Mouse (Mus musculus): ENCODE results near the gene Slamf1. TPM values are rescaled to one million over a fixed set of nuclear protein-coding genes. Genes with fewer than 3 reads are reported as not detected.

Slamf1 gene
- polyA plus RNA-seq, 1 experiment from 2014 or later = 0.10 TPM

- H3K4me2 ChIP-seq = no peak overlapping the region
- no peaks in the 10 kb centered on the region for H3K4me1 ChIP-seq
- H3K27me3 ChIP-seq (replicated peaks) = no peaks in the 10 kb centered on the region
- H3K4me3 ChIP-seq = no peak overlapping the region
- H3K9me3 ChIP-seq = no peaks in the 10 kb centered on the region
- no peak overlapping the region for H3K27ac ChIP-seq
- H3K36me3 ChIP-seq (replicated peaks) = no peaks in the 10 kb centered on the region
- WGBS = 20% methylated on average over 1 of the region's 1 CpGs
- no peak for ATAC-seq (replicated peaks)
- H3K9ac ChIP-seq = no peak overlapping the region
Observed at GRCm38 (mm10) chr1:171821331-171821730, 54.4 kb downstream of the Slamf1 start.

- Histone ChIP-seq H3K4me3 (no peak overlapping the region), H3K36me3 (replicated peaks) (no peaks in the 10 kb centered on the region), H3K4me1 (no peaks in the 10 kb centered on the region), H3K27ac (no peak overlapping the region), H3K27me3 (replicated peaks) (no peaks in the 10 kb centered on the region), H3K9me3 (no peaks in the 10 kb centered on the region), H3K4me2 (no peak overlapping the region), H3K9ac (no peak overlapping the region)
- ATAC-seq (replicated peaks) = no peak
- WGBS = 26% methylated on average over 4 of the region's 4 CpGs
Observed at GRCm38 (mm10) chr1:171825462-171825861, 58.5 kb downstream of the Slamf1 start.

DNA sequence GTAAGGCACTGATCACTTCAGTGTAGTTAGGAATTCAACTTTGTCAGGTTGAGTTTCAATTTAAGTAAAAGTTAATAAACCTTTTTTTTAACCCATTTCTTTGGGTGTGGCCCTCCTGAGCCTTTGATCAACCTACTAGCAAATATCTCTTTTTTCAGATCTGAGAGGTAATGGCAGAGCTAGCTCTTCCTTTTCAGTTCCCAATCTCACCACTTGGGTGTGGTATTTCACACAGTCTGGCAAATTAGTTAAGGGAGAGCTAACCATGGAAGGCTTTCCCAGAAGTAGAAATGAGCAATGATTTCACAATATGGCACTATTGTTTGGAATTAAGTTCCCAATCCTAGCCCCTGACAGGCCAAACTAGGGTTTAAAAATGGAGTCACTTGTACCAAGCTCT lies 59.2 kb downstream of the Slamf1 start:
- H3K9ac ChIP-seq = no peak overlapping the region
- no peak; the same call in 1 of the 2 replicates for ATAC-seq (replicated peaks)
- no peaks in the 10 kb centered on the region for H3K27me3 ChIP-seq (replicated peaks)
- H3K4me3 ChIP-seq = no peak overlapping the region
- no peaks in the 10 kb centered on the region for H3K4me1 ChIP-seq
- no peaks in the 10 kb centered on the region for H3K9me3 ChIP-seq
- no peak overlapping the region for H3K4me2 ChIP-seq
- no peaks in the 10 kb centered on the region for H3K36me3 ChIP-seq (replicated peaks)
- no peak overlapping the region for H3K27ac ChIP-seq

GRCm38 (mm10) chr1:171827674-171828073 lies 60.7 kb downstream of the Slamf1 start:
- no peak for ATAC-seq (replicated peaks)
- Histone ChIP-seq H3K9ac (no peak overlapping the region), H3K4me2 (no peak overlapping the region), H3K9me3 (no peaks in the 10 kb centered on the region), H3K27me3 (replicated peaks) (no peaks in the 10 kb centered on the region), H3K4me3 (no peak overlapping the region), H3K36me3 (replicated peaks) (no peaks in the 10 kb centered on the region), H3K27ac (no peak overlapping the region), H3K4me1 (no peaks in the 10 kb centered on the region)

DNA sequence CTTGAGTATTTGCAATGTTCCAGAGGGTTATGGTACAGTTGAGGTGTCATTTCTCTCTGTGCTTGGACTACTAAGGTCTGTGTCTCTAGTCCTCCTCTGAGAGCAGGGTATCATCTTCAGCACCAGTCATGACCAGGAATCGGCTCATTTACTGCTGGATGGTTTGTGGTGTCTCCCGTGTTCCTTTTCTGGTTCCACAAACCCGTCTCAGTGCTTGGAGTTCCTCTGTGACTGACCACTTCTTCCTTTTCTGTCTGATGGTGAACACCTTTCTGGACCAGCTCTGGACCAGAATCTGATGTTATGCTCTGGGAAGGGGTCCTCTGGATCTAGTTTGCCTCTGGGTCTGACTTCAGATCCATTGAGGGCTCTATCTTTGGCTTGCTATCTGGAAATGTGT lies 72.6 kb downstream of the Slamf1 start, which contains the start of gene Cd84:
Gene Cd84 (plus strand): TSS at position 210 of the 400 bp plus-strand sequence.
- H3K4me3 ChIP-seq = no peak within 1 kb of the TSS
- 86% methylated on average over 3 of the region's 3 CpGs for WGBS
- no peak within 1 kb of the TSS for H3K4me2 ChIP-seq
- no peaks in the 10 kb centered on the region for H3K4me1 ChIP-seq
- H3K27ac ChIP-seq = no peak within 1 kb of the TSS
- ATAC-seq (replicated peaks) = no peak
- no peaks in the 10 kb centered on the region for H3K9me3 ChIP-seq
- H3K27me3 ChIP-seq (replicated peaks) = no peaks in the 10 kb centered on the region
- H3K36me3 ChIP-seq (replicated peaks) = no peaks in the 10 kb centered on the region
- no peak within 1 kb of the TSS for H3K9ac ChIP-seq

DNA sequence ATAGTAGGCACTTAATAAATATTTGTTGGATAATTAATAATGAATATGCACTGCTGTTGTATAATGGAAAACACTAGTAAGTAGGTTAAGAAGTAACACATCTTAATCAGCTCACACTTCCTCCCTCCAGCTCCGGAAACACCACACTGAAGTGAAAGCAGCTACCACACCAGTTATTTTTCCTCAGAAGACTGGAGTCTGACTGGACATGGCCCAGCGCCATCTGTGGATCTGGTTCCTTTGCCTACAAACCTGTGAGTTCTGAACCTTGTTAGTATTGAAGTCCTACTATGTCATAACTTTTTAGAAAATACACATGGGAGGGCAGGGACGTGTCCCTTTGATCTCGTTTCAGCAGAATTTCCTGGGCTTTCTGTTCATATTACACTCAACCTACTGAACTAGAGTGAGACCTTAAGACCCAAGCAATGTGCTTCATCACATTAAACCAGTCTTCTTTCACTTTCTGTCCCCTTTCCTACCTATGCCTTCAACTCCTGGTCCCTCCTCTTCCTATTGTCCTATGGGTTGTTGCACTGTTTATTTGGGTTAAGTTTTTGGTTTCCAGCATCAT lies 73.6 kb downstream of the Slamf1 start:
- ATAC-seq (replicated peaks) = no peak
- Histone ChIP-seq H3K4me2 (no peak overlapping the region), H3K27me3 (replicated peaks) (no peaks in the 10 kb centered on the region), H3K9me3 (no peaks in the 10 kb centered on the region), H3K4me1 (no peaks in the 10 kb centered on the region), H3K9ac (no peak overlapping the region), H3K27ac (no peak overlapping the region), H3K4me3 (no peak overlapping the region), H3K36me3 (replicated peaks) (no peaks in the 10 kb centered on the region)
- 82% methylated on average over 4 of the region's 4 CpGs for WGBS

GRCm38 (mm10) chr1:171845035-171845754 lies 78.3 kb downstream of the Slamf1 start:
- no peaks in the 10 kb centered on the region for H3K27me3 ChIP-seq (replicated peaks)
- WGBS = 82% methylated on average over 5 of the region's 5 CpGs
- no peak overlapping the region for H3K4me3 ChIP-seq
- H3K4me2 ChIP-seq = no peak overlapping the region
- H3K4me1 ChIP-seq = no peaks in the 10 kb centered on the region
- no peaks in the 10 kb centered on the region for H3K36me3 ChIP-seq (replicated peaks)
- no peak for ATAC-seq (replicated peaks)
- H3K27ac ChIP-seq = no peak overlapping the region
- no peak overlapping the region for H3K9ac ChIP-seq
- H3K9me3 ChIP-seq = no peaks in the 10 kb centered on the region

GRCm38 (mm10) chr1:171848201-171848600 lies 81.3 kb downstream of the Slamf1 start:
- H3K4me3 ChIP-seq = no peak overlapping the region
- H3K4me1 ChIP-seq = no peaks in the 10 kb centered on the region
- H3K9ac ChIP-seq = no peak overlapping the region
- H3K27me3 ChIP-seq (replicated peaks) = no peaks in the 10 kb centered on the region
- no peak for ATAC-seq (replicated peaks)
- no peak overlapping the region for H3K4me2 ChIP-seq
- H3K27ac ChIP-seq = no peak overlapping the region
- H3K36me3 ChIP-seq (replicated peaks) = no peaks in the 10 kb centered on the region
- no peaks in the 10 kb centered on the region for H3K9me3 ChIP-seq

GRCm38 (mm10) chr1:171848757-171849156 lies 81.8 kb downstream of the Slamf1 start:
- no peak overlapping the region for H3K4me3 ChIP-seq
- no peak for ATAC-seq (replicated peaks)
- no peak overlapping the region for H3K27ac ChIP-seq
- H3K9me3 ChIP-seq = no peaks in the 10 kb centered on the region
- H3K9ac ChIP-seq = no peak overlapping the region
- H3K27me3 ChIP-seq (replicated peaks) = no peaks in the 10 kb centered on the region
- no peaks in the 10 kb centered on the region for H3K4me1 ChIP-seq
- 82% methylated on average over 4 of the region's 4 CpGs for WGBS
- no peak overlapping the region for H3K4me2 ChIP-seq
- no peaks in the 10 kb centered on the region for H3K36me3 ChIP-seq (replicated peaks)

GRCm38 (mm10) chr1:171849454-171849853 lies 82.5 kb downstream of the Slamf1 start:
- Histone ChIP-seq H3K9me3 (no peaks in the 10 kb centered on the region), H3K9ac (no peak overlapping the region), H3K27me3 (replicated peaks) (no peaks in the 10 kb centered on the region), H3K4me1 (no peaks in the 10 kb centered on the region), H3K4me3 (no peak overlapping the region), H3K4me2 (no peak overlapping the region), H3K36me3 (replicated peaks) (no peaks in the 10 kb centered on the region), H3K27ac (no peak overlapping the region)
- ATAC-seq (replicated peaks) = no peak
- 94% methylated on average over 5 of the region's 5 CpGs for WGBS

Other genes starting within 250 kb of the Slamf1 start
- gene Itln1, start 231.8 kb upstream of the Slamf1 start, polyA plus RNA-seq (2015; fragmentation: Nextera tagmentation; extraction: Ambion mirVana) = not detected in 2 replicates
- not detected in 2 replicates for gene Cd244a, start 207.9 kb upstream of the Slamf1 start, polyA plus RNA-seq (2015; fragmentation: Nextera tagmentation; extraction: Ambion mirVana)
- 0.06 and 0.14 TPM in 2 replicates for gene Ly9, start 159.7 kb upstream of the Slamf1 start, polyA plus RNA-seq (2015; fragmentation: Nextera tagmentation; extraction: Ambion mirVana)
- gene Slamf7, start 114.1 kb upstream of the Slamf1 start, polyA plus RNA-seq (2015; fragmentation: Nextera tagmentation; extraction: Ambion mirVana) = not detected in 2 replicates
- 0.72 and 1.5 TPM in 2 replicates for gene Cd48, start 85.1 kb upstream of the Slamf1 start, polyA plus RNA-seq (2015; fragmentation: Nextera tagmentation; extraction: Ambion mirVana)
- gene Cd84, start 72.6 kb downstream of the Slamf1 start, polyA plus RNA-seq (2015; fragmentation: Nextera tagmentation; extraction: Ambion mirVana) = 0.74 and 1.1 TPM in 2 replicates
- gene Gm10521, start 128.5 kb downstream of the Slamf1 start, polyA plus RNA-seq (2015; fragmentation: Nextera tagmentation; extraction: Ambion mirVana) = not detected in 2 replicates
- 0.36 TPM in 1 of 2 replicates, not detected in the other for gene Slamf6, start 150.4 kb downstream of the Slamf1 start, polyA plus RNA-seq (2015; fragmentation: Nextera tagmentation; extraction: Ambion mirVana)

All from midbrain, embryonic 15.5 days (tissue).